Mouse (Mus musculus) gastrocnemius, adult 18-20 months (tissue): ENCODE measurements around the gene 2900011O08Rik. TPM values are rescaled to one million over a fixed set of nuclear protein-coding genes. Genes with fewer than 3 reads are reported as not detected.

Experiments used
- DNase-seq: peaks from one replicate; pipeline ENCODE4 v3.0.0; 2021; ENCODE audit warnings: low spot score
- microRNA-seq: library from miRNA; unstranded; fragments of <30 nt; microRNA quantifications from one replicate; pipeline ENCODE4 v1.2.0, GENCODE M21; 2021
- total RNA-seq, 2 experiments: library from RNA; stranded (reverse); gene quantifications; 2 replicates each; pipeline ENCODE4 v1.2.3; 2021

Gene 2900011O08Rik
- total RNA-seq, 2 experiments from 2014 or later: not detected

GRCm38 (mm10) chr16:14131838-14132237 lies 145.4 kb downstream of the 2900011O08Rik start:
- no peak for DNase-seq

- DNase-seq: no peak
Observed at GRCm38 (mm10) chr16:14135014-14135413, 148.6 kb downstream of the 2900011O08Rik start.

- no peak for DNase-seq
Observed at GRCm38 (mm10) chr16:14137976-14138561, 151.7 kb downstream of the 2900011O08Rik start.

GRCm38 (mm10) chr16:14139106-14139505 lies 152.7 kb downstream of the 2900011O08Rik start:
- DNase-seq: no peak

DNA sequence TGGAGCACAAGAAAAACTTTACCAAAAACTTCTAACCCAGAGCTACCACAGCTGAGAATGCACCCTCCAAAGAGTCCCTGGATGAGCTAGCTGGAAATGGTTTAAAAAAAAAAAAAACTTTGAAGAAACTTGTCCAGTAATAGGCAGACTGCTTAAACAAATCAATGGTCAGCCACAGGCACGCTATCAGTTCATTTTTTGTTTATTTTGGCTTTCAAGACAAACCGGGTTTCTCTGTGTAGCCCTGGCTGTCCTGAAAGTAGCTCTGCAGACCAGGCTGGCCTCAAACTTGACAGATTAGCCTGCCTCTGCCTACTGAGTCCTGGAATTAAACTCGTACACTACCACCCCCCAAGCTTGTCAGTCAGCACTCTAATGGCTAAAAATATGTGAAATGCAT lies 156.9 kb downstream of the 2900011O08Rik start:
- DNase-seq: no peak

- DNase-seq: no peak
Observed at GRCm38 (mm10) chr16:14147712-14148111, 161.3 kb downstream of the 2900011O08Rik start.

Small RNA genes lying within 50 kb of the gene (microRNA-seq; reads per million reads assigned to microRNA genes)
- not detected for gene Gm27671

Other genes starting within 250 kb of the 2900011O08Rik start
- gene Rrn3, start 205.9 kb upstream of the 2900011O08Rik start, total RNA-seq: 10 to 100 TPM; 33.3 to 36.5 TPM
- 10 to 100 TPM; 40.2 to 43.4 TPM for gene Ntan1, start 167.8 kb upstream of the 2900011O08Rik start, total RNA-seq
- 10 to 100 TPM; 46.9 to 51.1 TPM for gene Pdxdc1, start 83.5 kb upstream of the 2900011O08Rik start, total RNA-seq
- gene Mpv17l, start 83.4 kb upstream of the 2900011O08Rik start, total RNA-seq: under 1 TPM; 0.50 to 0.85 TPM
- gene Ifitm7, start 284 bp downstream of the 2900011O08Rik start, total RNA-seq: not detected
- 10 to 100 TPM; 28.6 to 31.3 TPM for gene Nde1, start 176.7 kb downstream of the 2900011O08Rik start, total RNA-seq
- gene Marf1, start 176.7 kb downstream of the 2900011O08Rik start, total RNA-seq: 10 to 100 TPM; 21.5 to 22.6 TPM